Mouse (Mus musculus) forebrain, embryonic 11.5 days (tissue): ENCODE data around the gene Scn3b. TPM values are rescaled to one million over a fixed set of nuclear protein-coding genes. Genes with fewer than 3 reads are reported as not detected.
A peak's percentile ranks its signal among the peaks of the same experiment; 100 is the strongest.

ENCODE experiments used
- ATAC-seq: fragments of 200-750 bp; cut with Nextera tagmentation; replicated peaks from 2 replicates; pipeline ENCODE4 v1.8.0; 2017; ENCODE audit warnings: moderate TSS enrichment; ENCODE audit not compliant: low FRiP score
- DNase-seq: peaks from one replicate; pipeline ENCODE4 v3.0.0-alpha.2; 2017; ENCODE audit warnings: low spot score
- H3K27ac ChIP-seq: fragments of 300-500 bp; sonication (generic); 2 replicates; pipeline ENCODE4 v1.5.1; 2014; ENCODE audit warnings: low read depth, low read length
- H3K27me3 ChIP-seq: fragments of 300-500 bp; sonication (generic); 2 replicates; pipeline ENCODE4 v1.6.1; 2014; ENCODE audit warnings: mild to moderate bottlenecking, low read length, mixed read lengths; ENCODE audit not compliant: control insufficient read depth, insufficient read depth
- H3K36me3 ChIP-seq: fragments of 300-500 bp; sonication (generic); 2 replicates; pipeline ENCODE4 v1.6.1; 2014; ENCODE audit warnings: mild to moderate bottlenecking, low read length, moderate library complexity, mixed read lengths; ENCODE audit not compliant: control insufficient read depth, insufficient read depth
- H3K4me1 ChIP-seq: fragments of 300-500 bp; sonication (generic); replicated peaks from 2 replicates; pipeline ENCODE4 v1.6.1; 2014; ENCODE audit warnings: low read length, mixed read lengths; ENCODE audit not compliant: control insufficient read depth, insufficient read depth
- H3K4me2 ChIP-seq: fragments of 300-500 bp; sonication (generic); 2 replicates; pipeline ENCODE4 v1.6.1; 2014; ENCODE audit warnings: low read depth, mild to moderate bottlenecking, low read length, moderate library complexity, mixed read lengths; ENCODE audit not compliant: severe bottlenecking
- H3K4me3 ChIP-seq: fragments of 300-500 bp; sonication (generic); 2 replicates; pipeline ENCODE4 v1.5.1; 2014; ENCODE audit warnings: low read depth, low read length
- H3K9ac ChIP-seq: fragments of 300-500 bp; sonication (generic); 2 replicates; pipeline ENCODE4 v1.6.1; 2014; ENCODE audit warnings: low read length
- H3K9me3 ChIP-seq: fragments of 300-500 bp; sonication (generic); 2 replicates; pipeline ENCODE4 v1.6.1; 2016; ENCODE audit warnings: low read length, mixed read lengths; ENCODE audit not compliant: control insufficient read depth
- WGBS: fragments of 180-500 bp; shearing (Covaris S2); extraction: QIAGEN DNeasy Blood & Tissue Kit; methylation state at CpG from one replicate; pipeline ENCODE4 v1.1.7; 2014; 5-methylcytosine and 5-hydroxymethylcytosine counted together
- polyA plus RNA-seq: library from polyadenylated mRNA; unstranded; fragments of >200 nt; fragmentation: Nextera tagmentation; extraction: Ambion mirVana; gene quantifications from 2 replicates; pipeline ENCODE4 v1.2.1, GENCODE M21; 2014

The Scn3b gene
- polyA plus RNA-seq, 1 experiment from 2014 or later, result 9.7 TPM

- ATAC-seq, result no peak
- WGBS, result 82% methylated on average over 6 of the region's 6 CpGs
Observed at GRCm38 (mm10) chr9:40323773-40324172, 54.8 kb downstream of the Scn3b start.

GRCm38 (mm10) chr9:40324232-40324792 lies 55.3 kb downstream of the Scn3b start:
- no peaks in the 10 kb centered on the region; the same call in 1 of the 2 replicates for H3K36me3 ChIP-seq
- H3K9ac ChIP-seq, result no peak overlapping the region
- H3K27me3 ChIP-seq, result no peaks in the 10 kb centered on the region
- no peak overlapping the region for H3K27ac ChIP-seq
- H3K4me3 ChIP-seq, result no peak overlapping the region
- ATAC-seq (no peak), DNase-seq (no peak)
- WGBS, result 88% methylated on average over 4 of the region's 4 CpGs
- H3K9me3 ChIP-seq, result no peaks in the 10 kb centered on the region
- no peak overlapping the region for H3K4me2 ChIP-seq
- no peaks in the 10 kb centered on the region for H3K4me1 ChIP-seq

More at GRCm38 (mm10) chr9:40323773-40324172, 54.8 kb downstream of the Scn3b start:
- H3K27ac ChIP-seq, result no peak overlapping the region
- no peak overlapping the region for H3K4me2 ChIP-seq
- H3K9ac ChIP-seq, result no peak overlapping the region
- no peaks in the 10 kb centered on the region; the same call in 1 of the 2 replicates for H3K36me3 ChIP-seq
- H3K4me3 ChIP-seq, result no peak overlapping the region
- H3K27me3 ChIP-seq, result no peaks in the 10 kb centered on the region
- H3K9me3 ChIP-seq, result no peaks in the 10 kb centered on the region
- H3K4me1 ChIP-seq, result no peaks in the 10 kb centered on the region
- no peak for DNase-seq

GRCm38 (mm10) chr9:40324826-40325225 lies 55.8 kb downstream of the Scn3b start:
- no peak for ATAC-seq

GRCm38 (mm10) chr9:40326260-40326915 lies 57.4 kb downstream of the Scn3b start:
- H3K4me1 ChIP-seq, result no peaks in the 10 kb centered on the region
- H3K36me3 ChIP-seq, result no peaks in the 10 kb centered on the region; the same call in 1 of the 2 replicates
- 76% methylated on average over 7 of the region's 7 CpGs for WGBS
- no peaks in the 10 kb centered on the region for H3K27me3 ChIP-seq
- H3K9me3 ChIP-seq, result no peaks in the 10 kb centered on the region
- no peak overlapping the region for H3K4me3 ChIP-seq
- no peak for DNase-seq
- ATAC-seq, result no peak
- H3K9ac ChIP-seq, result no peak overlapping the region
- no peak overlapping the region for H3K27ac ChIP-seq
- H3K4me2 ChIP-seq, result no peak overlapping the region

More at GRCm38 (mm10) chr9:40324826-40325225, 55.8 kb downstream of the Scn3b start:
- no peak for DNase-seq
- H3K36me3 ChIP-seq, result no peaks in the 10 kb centered on the region; the same call in 1 of the 2 replicates
- H3K9ac ChIP-seq, result no peak overlapping the region
- 96% methylated on average over 6 of the region's 6 CpGs for WGBS
- H3K4me1 ChIP-seq, result no peaks in the 10 kb centered on the region
- H3K9me3 ChIP-seq, result no peaks in the 10 kb centered on the region
- H3K27me3 ChIP-seq, result no peaks in the 10 kb centered on the region
- no peak overlapping the region for H3K4me3 ChIP-seq
- H3K27ac ChIP-seq, result no peak overlapping the region
- H3K4me2 ChIP-seq, result no peak overlapping the region

GRCm38 (mm10) chr9:40330609-40331382 lies 61.8 kb downstream of the Scn3b start:
- whole genome bisulfite sequencing, result 54% methylated on average over 19 of the region's 19 CpGs
- Histone ChIP-seq H3K9ac (no peak overlapping the region), H3K27ac (no peak overlapping the region), H3K4me1 (no peaks in the 10 kb centered on the region), H3K27me3 (no peaks in the 10 kb centered on the region), H3K4me3 (no peak overlapping the region), H3K4me2 (no peak overlapping the region), H3K36me3 (no peaks in the 10 kb centered on the region), H3K9me3 (no peaks in the 10 kb centered on the region)
- DNase-seq (peak; percentile 92), ATAC-seq (peak; percentile 86)

- no peaks in the 10 kb centered on the region for H3K4me1 ChIP-seq
- H3K27me3 ChIP-seq, result no peaks in the 10 kb centered on the region
- DNase-seq (no peak), ATAC-seq (no peak)
- no peak overlapping the region for H3K4me2 ChIP-seq
- no peak overlapping the region for H3K4me3 ChIP-seq
- WGBS, result 88% methylated on average over 15 of the region's 15 CpGs
- H3K36me3 ChIP-seq, result no peaks in the 10 kb centered on the region
- H3K9me3 ChIP-seq, result no peaks in the 10 kb centered on the region
- H3K27ac ChIP-seq, result no peak overlapping the region
- no peak overlapping the region for H3K9ac ChIP-seq
Observed at GRCm38 (mm10) chr9:40331411-40332286, 62.6 kb downstream of the Scn3b start.

- no peaks in the 10 kb centered on the region for H3K27me3 ChIP-seq
- DNase-seq, result no peak
- no peak overlapping the region for H3K4me2 ChIP-seq
- H3K4me1 ChIP-seq, result no peaks in the 10 kb centered on the region
- no peak overlapping the region for H3K27ac ChIP-seq
- ATAC-seq, result no peak
- H3K36me3 ChIP-seq, result no peaks in the 10 kb centered on the region
- H3K4me3 ChIP-seq, result no peak overlapping the region
- H3K9me3 ChIP-seq, result no peaks in the 10 kb centered on the region
- WGBS, result 86% methylated on average over 4 of the region's 4 CpGs
- H3K9ac ChIP-seq, result no peak overlapping the region
Observed at GRCm38 (mm10) chr9:40332326-40332725, 63.3 kb downstream of the Scn3b start.
